Mouse (Mus musculus): ENCODE results near the gene Trak1.

The Trak1 gene

DNA sequence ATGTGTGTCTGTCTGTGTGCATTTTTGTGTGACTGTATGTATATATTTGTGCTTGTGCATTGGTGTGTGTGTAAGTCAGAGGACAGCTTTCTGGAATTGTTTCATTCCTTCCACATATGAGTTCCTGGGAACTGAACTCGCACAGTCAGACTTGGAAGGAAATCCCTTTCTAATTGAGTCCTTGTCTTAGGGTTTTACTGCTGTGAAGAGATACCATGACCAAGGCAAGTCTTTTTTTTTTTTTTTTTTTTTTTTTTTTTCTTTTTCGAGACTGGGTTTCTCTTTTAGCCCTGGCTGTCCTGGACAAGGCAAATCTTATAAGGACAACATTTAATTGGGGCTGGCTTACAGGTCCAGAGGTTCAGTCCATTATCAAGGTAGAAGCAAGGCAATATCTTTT lies 6.0 kb upstream of the Trak1 start:
- intact Hi-C loops (cut with DNase I): no loop called here

- intact Hi-C loops (cut with DNase I): no loop called here
These were observed 4.1 kb upstream of the Trak1 start for GRCm38 (mm10) chr9:121293187-121293586.

GRCm38 (mm10) chr9:121295221-121295620 lies 2.1 kb upstream of the Trak1 start:
- intact Hi-C loops (cut with DNase I): no loop called here

GRCm38 (mm10) chr9:121298065-121298398 lies 730 bp downstream of the Trak1 start:
- intact Hi-C loops (cut with DNase I): no loop called here

- intact Hi-C loops (cut with DNase I): no loop called here
These were observed 1.2 kb downstream of the Trak1 start for GRCm38 (mm10) chr9:121298411-121299091.

GRCm38 (mm10) chr9:121299223-121299755 lies 2.0 kb downstream of the Trak1 start:
- intact Hi-C loops (cut with DNase I): no loop called here

- intact Hi-C loops (cut with DNase I): no loop called here
These were observed 2.8 kb downstream of the Trak1 start for GRCm38 (mm10) chr9:121299976-121300570.

DNA sequence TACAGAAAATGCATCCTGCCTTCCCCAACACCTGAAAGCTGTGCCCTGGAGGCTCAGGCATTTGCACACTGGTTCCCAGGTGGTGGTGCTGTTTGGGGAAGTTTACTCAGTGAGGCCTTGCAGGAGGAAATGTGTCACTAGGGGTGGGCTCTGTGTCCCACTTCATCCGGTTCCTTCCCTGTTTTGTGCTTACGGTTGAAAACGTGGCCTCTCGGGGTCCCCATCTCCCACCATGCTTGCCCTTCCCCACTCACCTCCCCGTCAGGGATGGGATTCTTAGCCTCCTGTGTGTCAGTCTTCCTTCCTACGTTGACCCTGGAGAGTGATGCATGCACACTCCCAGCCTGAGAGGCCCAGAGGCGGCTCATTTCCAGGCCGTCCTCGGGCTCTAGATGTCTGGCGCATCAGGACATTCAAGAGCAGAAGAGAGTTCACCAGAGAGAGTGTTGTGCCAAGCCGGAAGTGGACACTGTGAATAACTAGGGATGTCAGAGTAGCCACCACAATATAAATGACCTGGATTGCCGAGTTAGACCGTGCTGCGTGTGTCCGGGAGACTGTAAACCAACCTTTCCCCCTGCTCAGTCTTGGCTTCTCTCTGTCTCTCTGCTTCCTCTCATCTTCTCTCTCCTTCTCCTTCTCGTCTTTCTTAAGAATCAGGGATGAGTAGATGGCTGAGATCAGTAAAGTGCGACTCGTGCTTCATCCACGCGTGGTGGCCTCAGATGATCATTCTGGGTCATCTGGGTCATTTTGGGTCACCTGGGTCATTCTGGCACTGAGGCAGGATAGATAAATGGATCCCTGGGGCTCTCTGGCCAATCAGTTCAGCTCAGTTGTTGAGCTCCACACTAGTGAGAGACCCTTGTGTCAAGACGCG lies 4.0 kb downstream of the Trak1 start:
- intact Hi-C loops (cut with DNase I): no loop called here

DNA sequence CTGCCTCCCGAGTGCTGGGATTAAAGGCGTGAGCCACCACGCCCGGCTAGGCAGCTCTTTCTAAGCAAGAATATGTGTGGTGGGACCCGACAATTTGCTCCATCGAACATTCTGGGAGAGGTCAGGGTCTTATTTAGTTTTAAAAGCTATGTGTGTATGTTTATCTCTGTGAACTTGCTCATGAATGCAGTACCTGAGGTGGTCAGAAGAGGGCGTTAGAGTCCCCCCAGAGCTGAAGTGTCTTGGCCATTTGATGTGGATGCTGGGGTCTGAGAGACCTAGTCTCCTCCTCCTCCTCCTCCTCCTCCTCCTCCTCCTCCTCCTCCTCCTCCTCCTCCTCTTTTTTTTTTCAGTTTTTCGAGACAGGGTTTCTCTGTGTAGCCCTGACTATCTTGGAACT lies 5.2 kb downstream of the Trak1 start:
- intact Hi-C loops (cut with DNase I): no loop called here

DNA sequence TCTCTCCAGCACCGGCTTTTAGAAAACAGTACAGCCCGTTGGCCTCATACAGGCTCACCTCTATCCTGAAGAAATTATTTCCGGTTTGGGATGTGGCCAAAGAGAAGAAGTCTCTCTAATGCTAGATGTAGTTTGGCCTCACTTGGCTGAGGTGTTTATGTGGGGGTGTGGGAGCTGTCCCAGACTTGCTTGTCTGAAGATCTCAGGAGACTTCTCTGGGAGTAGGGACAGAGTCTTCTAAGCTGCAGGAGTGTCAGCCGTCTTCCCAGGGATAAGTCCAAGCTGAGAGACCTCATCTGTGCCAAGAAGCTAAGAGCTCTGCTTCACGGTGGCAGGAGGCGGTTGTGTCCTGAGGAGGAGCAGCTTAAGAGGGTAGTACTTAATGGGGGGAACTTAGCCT lies 5.8 kb downstream of the Trak1 start:
- intact Hi-C loops (cut with DNase I): no loop called here

- intact Hi-C loops (cut with DNase I): no loop called here
These were observed 6.4 kb downstream of the Trak1 start for GRCm38 (mm10) chr9:121303748-121304147.

DNA sequence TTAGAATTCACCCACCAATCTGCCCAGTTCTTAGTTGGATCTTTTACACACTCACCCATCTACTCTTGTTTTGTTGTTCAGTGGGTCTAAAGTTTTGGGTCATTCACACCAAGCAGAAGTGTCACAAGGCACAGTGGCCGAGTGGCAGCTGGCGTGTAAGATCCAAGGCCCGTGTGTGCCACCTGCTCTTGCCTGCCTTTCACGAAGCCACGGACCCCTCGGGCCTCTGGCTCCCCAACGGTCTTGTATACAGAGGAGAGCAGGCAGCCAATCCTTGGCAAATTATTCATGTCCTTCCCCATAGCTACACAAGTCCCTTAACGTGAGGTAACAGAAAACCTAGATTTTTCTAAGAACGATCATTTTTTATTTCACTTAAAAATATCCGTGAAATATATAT lies 7.2 kb downstream of the Trak1 start:
- intact Hi-C loops (cut with DNase I): no loop called here

- intact Hi-C loops (cut with DNase I): no loop called here
These were observed 8.2 kb downstream of the Trak1 start for GRCm38 (mm10) chr9:121305456-121305855.

DNA sequence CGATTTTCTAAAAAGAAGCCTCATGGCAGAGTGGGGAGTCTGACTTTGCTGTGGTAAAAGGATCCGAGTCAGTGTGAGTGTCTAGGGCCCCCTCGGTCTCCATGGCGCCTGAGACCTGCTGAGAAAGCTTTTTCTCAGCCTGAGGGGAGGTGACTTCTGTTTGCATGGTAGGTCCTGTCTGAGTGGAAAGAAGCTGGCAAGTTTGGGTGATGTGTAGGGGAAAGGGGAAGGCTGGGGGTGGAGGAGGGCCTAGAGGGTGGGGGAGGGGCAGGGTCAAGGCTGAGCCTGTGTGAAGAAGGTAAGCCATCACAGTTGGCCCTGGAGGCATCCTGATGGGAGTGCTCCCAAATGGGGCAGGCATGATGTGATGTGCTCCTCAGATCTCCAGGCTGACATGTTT lies 12.0 kb downstream of the Trak1 start:
- intact Hi-C loops (cut with DNase I): no loop called here

GRCm38 (mm10) chr9:121310501-121310900 lies 13.2 kb downstream of the Trak1 start:
- intact Hi-C loops (cut with DNase I): no loop called here

DNA sequence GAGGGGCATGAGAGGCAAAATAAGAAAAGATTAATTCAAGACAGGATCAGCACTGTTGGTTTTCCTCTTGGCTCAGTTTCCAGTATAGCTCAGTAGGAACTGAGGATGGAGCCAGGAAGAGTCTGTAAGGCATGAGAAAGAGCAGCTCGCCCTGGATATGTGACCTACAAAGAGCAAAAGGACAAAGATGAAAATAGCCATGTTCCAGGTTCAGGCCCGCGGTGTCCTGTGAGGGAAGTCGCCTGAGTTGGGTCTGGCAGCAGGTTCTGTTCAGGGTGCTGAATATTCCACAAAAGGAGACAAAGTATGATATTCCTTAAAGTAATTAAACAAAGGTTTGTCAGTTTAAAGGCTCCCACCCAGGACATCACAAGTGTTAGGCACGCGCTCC lies 14.5 kb downstream of the Trak1 start:
- intact Hi-C loops (cut with DNase I): no loop called here

DNA sequence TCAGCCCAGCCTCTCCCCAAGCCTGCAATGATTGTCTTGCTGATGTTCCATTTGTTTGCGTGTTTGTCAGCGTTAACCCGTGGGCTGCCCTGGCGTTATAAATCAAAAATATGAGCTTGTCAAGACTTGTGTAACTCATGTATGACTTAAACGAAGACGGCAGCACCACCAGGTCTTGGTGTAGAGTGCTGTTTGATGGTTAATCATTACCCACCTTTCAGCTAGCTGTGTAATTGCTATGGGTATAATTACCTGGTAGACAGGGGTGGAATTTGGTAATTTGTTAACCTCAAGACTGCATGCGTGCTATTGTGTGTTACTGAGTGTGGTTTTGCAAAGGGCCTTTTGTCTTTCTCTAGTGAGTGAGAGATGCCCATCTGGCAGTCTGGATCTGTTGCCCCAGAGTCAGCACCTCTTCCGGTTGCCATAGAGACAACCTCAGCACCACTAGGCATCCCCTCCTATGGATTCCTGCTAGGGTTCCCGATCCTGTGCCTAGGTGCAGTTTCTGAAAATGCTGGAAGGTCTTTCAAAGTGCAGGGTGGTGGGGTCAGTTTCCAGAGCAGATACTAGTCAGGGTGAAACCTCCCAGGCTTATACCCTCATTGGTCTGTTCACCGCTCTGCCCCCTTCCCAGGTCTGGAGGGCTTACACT lies 15.1 kb downstream of the Trak1 start:
- intact Hi-C loops (cut with DNase I): no loop called here

DNA sequence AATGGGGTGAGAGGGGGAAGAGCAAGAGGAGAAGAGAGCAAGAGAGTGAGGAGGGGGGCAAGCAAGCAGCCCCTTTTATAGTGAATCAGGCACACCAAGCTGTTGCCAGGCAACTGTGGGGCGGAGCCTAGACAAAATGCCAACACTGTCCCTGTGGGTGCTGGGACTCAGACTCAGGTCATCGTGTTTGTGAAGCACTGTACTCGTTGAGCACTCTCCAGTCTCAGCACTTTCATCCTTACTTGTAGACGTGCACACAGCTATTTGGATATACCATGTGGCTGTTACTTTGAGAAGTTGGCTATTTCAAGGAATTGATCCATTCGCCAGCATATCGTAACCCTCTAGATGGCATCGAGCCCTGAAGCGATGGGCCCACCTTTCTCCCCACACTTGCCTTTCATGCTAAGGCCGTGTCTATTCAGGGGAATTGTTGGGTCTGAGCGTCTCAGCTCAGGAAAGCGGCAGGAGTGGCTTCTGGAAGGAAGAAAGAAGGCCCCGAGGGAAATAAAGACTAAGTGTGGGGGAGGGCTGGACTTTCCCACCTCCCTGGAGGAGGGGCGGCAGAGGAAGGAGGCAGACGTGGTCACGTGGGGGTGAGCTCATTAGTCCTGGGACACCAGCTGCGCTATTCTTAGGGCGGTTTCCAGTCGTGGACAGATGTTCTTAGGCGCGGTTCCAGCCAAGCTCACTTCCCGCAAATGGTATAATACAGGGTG lies 16.5 kb downstream of the Trak1 start:
- intact Hi-C loops (cut with DNase I): no loop called here

DNA sequence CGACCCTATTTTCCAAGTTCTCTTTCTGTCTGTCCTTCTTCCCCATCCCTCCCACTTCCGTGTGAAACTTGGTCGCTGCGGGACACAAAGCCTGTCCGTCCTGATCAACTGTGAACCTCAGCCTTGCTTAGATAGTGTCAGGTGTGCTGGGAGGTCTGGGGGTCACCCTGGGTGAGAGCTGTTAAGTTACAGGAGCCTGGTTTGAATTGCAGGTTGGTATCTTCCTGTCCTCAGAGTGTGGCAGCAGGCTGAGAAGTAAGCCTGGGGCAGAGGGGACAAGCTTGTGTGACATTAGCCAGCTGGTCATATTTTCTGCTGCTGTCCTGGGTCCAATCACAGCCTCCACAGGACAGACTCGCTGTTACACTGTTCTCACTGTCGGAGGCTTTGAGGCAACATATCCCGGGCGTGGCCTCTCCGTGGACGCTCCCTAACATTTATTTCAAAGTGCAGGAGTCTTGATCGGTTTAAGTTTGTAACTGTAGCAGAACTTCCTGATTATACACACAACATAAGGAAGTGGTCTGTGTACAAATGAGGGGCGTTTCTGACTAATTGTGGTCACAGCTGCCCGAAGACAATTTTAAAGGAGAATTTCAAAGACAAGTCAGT lies 17.3 kb downstream of the Trak1 start:
- intact Hi-C loops (cut with DNase I): no loop called here

DNA sequence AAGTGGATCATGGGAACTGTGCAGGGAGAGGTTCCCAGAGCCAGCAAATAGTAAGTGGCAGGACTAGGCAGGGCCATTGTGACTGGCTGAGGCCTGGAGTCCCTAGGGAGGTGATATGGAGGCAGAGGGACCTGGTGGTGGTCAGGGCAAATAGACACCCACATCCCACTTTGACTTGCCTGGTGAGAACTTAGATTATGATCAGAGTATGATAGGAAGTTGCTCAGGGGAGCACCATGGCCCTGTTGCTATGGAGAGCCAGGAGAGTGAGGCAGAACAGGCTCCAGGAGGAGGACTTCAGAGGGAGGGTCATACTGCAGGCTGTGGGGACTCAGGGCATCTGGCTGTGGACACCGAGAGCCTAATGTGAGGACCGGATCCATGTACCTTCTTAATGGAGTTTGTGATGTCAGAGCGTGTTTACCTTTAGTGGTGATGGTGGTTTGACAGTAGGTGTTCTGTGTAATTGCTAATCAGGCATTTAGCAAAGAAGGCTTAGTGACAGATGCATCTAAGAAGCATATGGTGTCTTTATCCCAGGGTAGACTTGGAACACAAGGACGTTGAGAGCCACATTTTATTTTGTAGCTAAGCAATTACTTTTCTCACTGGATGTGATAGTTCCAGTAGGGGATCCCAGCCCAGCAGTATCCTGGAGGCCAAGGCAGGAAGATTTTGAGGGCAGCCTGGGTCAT lies 18.7 kb downstream of the Trak1 start:
- intact Hi-C loops (cut with DNase I): no loop called here
